In the genomic region with DNA sequence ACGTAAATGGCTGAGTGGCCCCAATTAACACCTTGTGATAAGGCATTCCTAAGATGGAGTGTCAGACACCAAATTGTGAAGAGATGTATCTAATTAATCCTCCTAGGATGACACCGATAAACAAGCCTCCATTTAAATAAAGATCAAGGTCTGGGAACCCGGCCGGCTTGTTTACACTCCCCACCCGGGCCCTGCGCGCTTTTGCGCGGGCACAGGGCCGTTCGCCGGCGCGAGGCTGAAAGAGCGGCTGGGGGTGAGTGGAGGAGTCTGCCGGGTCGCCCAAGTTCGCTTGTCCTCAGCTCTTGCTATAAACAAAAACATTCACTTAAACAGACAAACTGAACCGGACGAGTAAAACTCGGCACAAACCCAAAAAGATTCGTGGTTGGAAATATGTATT, we compare ENCODE assay signal across 10 mouse cellular contexts. TPM values are rescaled to one million over a fixed set of nuclear protein-coding genes. Genes with fewer than 3 reads are reported as not detected.
A peak's percentile ranks its signal among the peaks of the same experiment; 100 is the strongest.
DNase-seq lines count a peak whose midpoint lies in the region; ATAC-seq lines count a peak whose summit lies in the region.
"Had no signal": no experiment of that assay in that cellular context is flagged by ENCODE, and none has a peak within 500 bp of the region (broad histone marks: within the 10 kb centered on the region; RNA-seq: fewer than 3 reads in every experiment).

No protein-coding gene starts in this region.

- no peak for DNase-seq in heart, postnatal 25 days (ENCODE audit: low spot score)
- DNase-seq in R1 (ENCODE audit: low read depth, low spot score), result peak; percentile 31
- DNase-seq in right cerebral cortex, adult 18-20 months, result no peak
- no peak for DNase-seq in gastrocnemius, adult 8-10 months (ENCODE audit: low spot score in 2 of 2)
- no peak for DNase-seq in kidney, adult 11 months

- under 1% methylated on average over 22 of the region's 22 CpGs for WGBS in heart, embryonic 11.5 days (ENCODE audit: insufficient replicate concordance)
- 3% methylated on average over 22 of the region's 22 CpGs for WGBS in heart, embryonic 16.5 days
- under 1% methylated on average over 22 of the region's 22 CpGs for WGBS in midbrain, embryonic 12.5 days

- no peak overlapping the region for H3K27ac ChIP-seq in heart, embryonic 11.5 days (ENCODE audit: low read depth, low read length)
- H3K27ac ChIP-seq in heart, embryonic 16.5 days (ENCODE audit: low read length), result no peak overlapping the region
- H3K27ac ChIP-seq in midbrain, embryonic 12.5 days (replicated peaks), result no peak overlapping the region

- no peak overlapping the region for H3K9ac ChIP-seq in heart, embryonic 11.5 days (ENCODE audit: low read depth, low read length)
- H3K9ac ChIP-seq in heart, embryonic 16.5 days (ENCODE audit: low read length), result peak overlapping the region; percentile 2; the same call in 1 of the 2 replicates
- H3K9ac ChIP-seq in midbrain, embryonic 12.5 days (replicated peaks), result no peak overlapping the region

- no peaks in the 10 kb centered on the region for H3K36me3 ChIP-seq in heart, embryonic 11.5 days (ENCODE audit: control insufficient read depth, insufficient read depth, low read length)
- H3K36me3 ChIP-seq in heart, embryonic 16.5 days (ENCODE audit: control insufficient read depth, insufficient read depth), result no peaks in the 10 kb centered on the region
- no peaks in the 10 kb centered on the region for H3K36me3 ChIP-seq in midbrain, embryonic 12.5 days

- peaks cover 2% of the 10 kb centered on the region; the same call in 1 of the 2 replicates for H3K4me1 ChIP-seq in heart, embryonic 11.5 days (ENCODE audit: control insufficient read depth, insufficient read depth, low read length)
- H3K4me1 ChIP-seq in heart, embryonic 16.5 days (ENCODE audit: control insufficient read depth, insufficient read depth, low read length), result 0 out of 2 replicates have a peak, but pooled peaks cover 10% of the 10 kb centered on the region
- H3K4me1 ChIP-seq in midbrain, embryonic 12.5 days, result peaks cover 29% of the 10 kb centered on the region

- no peak for ATAC-seq in heart, embryonic 11.5 days (replicated peaks; ENCODE audit: insufficient number of reproducible peaks, low FRiP score, low TSS enrichment)
- no peak for ATAC-seq in heart, embryonic 16.5 days (replicated peaks; ENCODE audit: extremely low read depth, insufficient read depth, low FRiP score)
- ATAC-seq in midbrain, embryonic 12.5 days (ENCODE audit: low FRiP score, low read depth), result no peak
- ATAC-seq: Patski had no signal

- H3K9me3 ChIP-seq in heart, embryonic 11.5 days (replicated peaks; ENCODE audit: control insufficient read depth, low read length), result no peaks in the 10 kb centered on the region
- H3K9me3 ChIP-seq in heart, embryonic 16.5 days (replicated peaks; ENCODE audit: control insufficient read depth, low read length), result no peaks in the 10 kb centered on the region
- H3K9me3 ChIP-seq in midbrain, embryonic 12.5 days, result no peaks in the 10 kb centered on the region

- intact Hi-C loops in heart, postnatal 25 days (cut with DNase I), result loop anchor here (10.0 kb wide), 1 partner anchor 323 kb away; no protein-coding TSS in a partner anchor

- peaks cover 54% of the 10 kb centered on the region for H3K27me3 ChIP-seq in heart, embryonic 11.5 days (ENCODE audit: control insufficient read depth, insufficient read depth, low read length)
- peaks cover 46% of the 10 kb centered on the region for H3K27me3 ChIP-seq in heart, embryonic 16.5 days (ENCODE audit: control insufficient read depth, insufficient read depth, low read length)
- peaks cover 89% of the 10 kb centered on the region for H3K27me3 ChIP-seq in midbrain, embryonic 12.5 days

- peak overlapping the region; percentile 76 for H3K4me2 ChIP-seq in heart, embryonic 11.5 days
- peak overlapping the region; percentile 84 for H3K4me2 ChIP-seq in heart, embryonic 16.5 days (ENCODE audit: low read depth, low read length)
- H3K4me2 ChIP-seq in midbrain, embryonic 12.5 days (replicated peaks), result peak overlapping the region; percentile 51

- peak overlapping the region; percentile 40 for H3K4me3 ChIP-seq in heart, embryonic 11.5 days (ENCODE audit: low read depth, low read length)
- peak overlapping the region; percentile 55 for H3K4me3 ChIP-seq in heart, embryonic 16.5 days (ENCODE audit: low read length)
- H3K4me3 ChIP-seq in midbrain, embryonic 12.5 days, result peak overlapping the region; percentile 28

RNA-seq across cellular contexts. Expression of a gene that starts 9.6 kb away (rescaled TPM):
- 0.08 and 0.17 TPM in 2 replicates for polyA plus RNA-seq in heart, embryonic 11.5 days (2014; fragmentation: Nextera tagmentation; extraction: Ambion mirVana)
- total RNA-seq in heart, postnatal 25 days (2021), result not detected
- 0.09 and 0.11 TPM in 2 replicates for polyA plus RNA-seq in heart, embryonic 16.5 days (2015; fragmentation: Nextera tagmentation; extraction: Ambion mirVana)
- 0.85 and 2.9 TPM in 2 replicates for polyA plus RNA-seq in midbrain, embryonic 12.5 days (2016; fragmentation: Nextera tagmentation; extraction: Ambion mirVana)
- not detected for total RNA-seq in gastrocnemius, adult 8-10 months (2022)
- total RNA-seq: liver, adult 2 months had no signal

RNA-seq across cellular contexts. Expression of a gene that starts 18.4 kb away (rescaled TPM):
- polyA plus RNA-seq in heart, embryonic 11.5 days (2014; fragmentation: Nextera tagmentation; extraction: Ambion mirVana), result 64.2 and 64.9 TPM in 2 replicates
- 100 to 1,000 TPM; 257 to 283 TPM for total RNA-seq in heart, postnatal 25 days (2021)
- 51.5 and 54.6 TPM in 2 replicates for polyA plus RNA-seq in heart, embryonic 16.5 days (2015; fragmentation: Nextera tagmentation; extraction: Ambion mirVana)
- polyA plus RNA-seq in midbrain, embryonic 12.5 days (2016; fragmentation: Nextera tagmentation; extraction: Ambion mirVana), result 69.3 and 70.9 TPM in 2 replicates
- 100 to 1,000 TPM; 399 to 503 (median 431) TPM for total RNA-seq in gastrocnemius, adult 8-10 months (2022)
